Mouse (Mus musculus) left cerebral cortex, postnatal 14 days (tissue): ENCODE measurements around the gene Stk10. TPM values are rescaled to one million over a fixed set of nuclear protein-coding genes. Genes with fewer than 3 reads are reported as not detected.
A peak's percentile ranks its signal among the peaks of the same experiment; 100 is the strongest.

Source experiments
- DNase-seq, 2 experiments: peaks; one replicate each; pipeline ENCODE4 v3.0.0; 2021 to 2022; ENCODE audit warnings: low spot score in 2 of 2, mixed read lengths in 1 of 2
- intact Hi-C: fragments of 180-260 bp; cut with DNase I; formaldehyde crosslinking; loops from one replicate; pipeline ENCODE4 v1.15.1; 2025
- total RNA-seq, 2 experiments: library from RNA; stranded (reverse); gene quantifications; 2 replicates each; pipeline ENCODE4 v1.2.3; 2021

The Stk10 gene
- total RNA-seq, 2 experiments from 2014 or later: 6.3 to 7.2 TPM

GRCm38 (mm10) chr11:32519354-32519753 is 13.8 kb upstream of the Stk10 start:
- intact Hi-C loops: loop anchor here (5.0 kb wide), 1 partner anchor 67 kb away; no protein-coding TSS in a partner anchor
- no peak for DNase-seq

GRCm38 (mm10) chr11:32521246-32521645 is 11.9 kb upstream of the Stk10 start:
- intact Hi-C loops: no loop called here
- DNase-seq: no peak

- DNase-seq: no peak
- intact Hi-C loops: no loop called here
These were observed 8.8 kb upstream of the Stk10 start for GRCm38 (mm10) chr11:32524122-32524920.

GRCm38 (mm10) chr11:32527006-32527405 is 6.1 kb upstream of the Stk10 start:
- no peak for DNase-seq
- intact Hi-C loops: no loop called here

- intact Hi-C loops: no loop called here
- DNase-seq: no peak
These were observed 3.0 kb upstream of the Stk10 start for GRCm38 (mm10) chr11:32530151-32530550.

GRCm38 (mm10) chr11:32531871-32532764 is 987 bp upstream of the Stk10 start, which contains the start of gene Efcab9:
Gene Efcab9, minus strand, starts transcription at chr11:32532081.
- no peak for DNase-seq
- intact Hi-C loops: loop anchor here (2.0 kb wide), 2 partner anchors 57 to 77 kb away; partner anchors contain the start of gene Ubtd2

- peak; percentile 26 to 46 for DNase-seq
- intact Hi-C loops: loop anchor here (2.0 kb wide), 2 partner anchors 55 to 79 kb away; partner anchors contain the start of gene Ubtd2
These were observed 567 bp downstream of the Stk10 start for GRCm38 (mm10) chr11:32533482-32534261.

- intact Hi-C loops: no loop called here
- DNase-seq: no peak
These were observed 1.5 kb downstream of the Stk10 start for GRCm38 (mm10) chr11:32534453-32535075.

- no peak for DNase-seq
- intact Hi-C loops: no loop called here
These were observed 2.5 kb downstream of the Stk10 start for GRCm38 (mm10) chr11:32535646-32536045.

GRCm38 (mm10) chr11:32536954-32537353 is 3.8 kb downstream of the Stk10 start:
- no peak for DNase-seq
- intact Hi-C loops: no loop called here

GRCm38 (mm10) chr11:32538435-32538834 is 5.3 kb downstream of the Stk10 start:
- intact Hi-C loops: no loop called here
- DNase-seq: no peak

GRCm38 (mm10) chr11:32538846-32539245 is 5.7 kb downstream of the Stk10 start:
- no peak for DNase-seq
- intact Hi-C loops: no loop called here

GRCm38 (mm10) chr11:32539717-32540116 is 6.6 kb downstream of the Stk10 start:
- intact Hi-C loops: no loop called here

GRCm38 (mm10) chr11:32540463-32540862 is 7.4 kb downstream of the Stk10 start:
- intact Hi-C loops: no loop called here
- no peak for DNase-seq

More at GRCm38 (mm10) chr11:32539717-32540116, 6.6 kb downstream of the Stk10 start:
- DNase-seq: no peak

GRCm38 (mm10) chr11:32542181-32542580 is 9.1 kb downstream of the Stk10 start:
- intact Hi-C loops: no loop called here
- no peak for DNase-seq

- DNase-seq: no peak
- intact Hi-C loops: no loop called here
These were observed 9.7 kb downstream of the Stk10 start for GRCm38 (mm10) chr11:32542687-32543411.

- intact Hi-C loops: no loop called here
- DNase-seq: no peak
These were observed 10.9 kb downstream of the Stk10 start for GRCm38 (mm10) chr11:32544041-32544440.

- intact Hi-C loops: no loop called here
- DNase-seq: no peak
These were observed 11.4 kb downstream of the Stk10 start for GRCm38 (mm10) chr11:32544497-32544896.
